Mouse (Mus musculus): ENCODE data around the gene Adprhl2. TPM values are rescaled to one million over a fixed set of nuclear protein-coding genes. Genes with fewer than 3 reads are reported as not detected.
A peak's percentile ranks its signal among the peaks of the same experiment; 100 is the strongest.

The Adprhl2 gene
- total RNA-seq, 2 experiments from 2014 or later: 25.2 to 28.0 TPM

GRCm38 (mm10) chr4:126309922-126310309 is 11.6 kb downstream of the Adprhl2 start:
- peak; percentile 72 to 83 for DNase-seq (ENCODE audit: low spot score in 2 of 2)
- intact Hi-C loops (cut with DNase I): loop anchor here (5.0 kb wide), 2 partner anchors 43 to 83 kb away; no protein-coding TSS in a partner anchor

GRCm38 (mm10) chr4:126309211-126309921 is 12.1 kb downstream of the Adprhl2 start:
- intact Hi-C loops (cut with DNase I): loop anchor here (5.0 kb wide), 1 partner anchor 82 kb away; no protein-coding TSS in a partner anchor
- no peak for DNase-seq (ENCODE audit: low spot score in 2 of 2)

GRCm38 (mm10) chr4:126306827-126307226 is 14.7 kb downstream of the Adprhl2 start:
- DNase-seq (ENCODE audit: low spot score in 2 of 2): no peak
- intact Hi-C loops (cut with DNase I): loop anchor here (5.0 kb wide), 1 partner anchor 80 kb away; no protein-coding TSS in a partner anchor

GRCm38 (mm10) chr4:126306058-126306457 is 15.4 kb downstream of the Adprhl2 start:
- intact Hi-C loops (cut with DNase I): loop anchor here (5.0 kb wide), 1 partner anchor 79 kb away; no protein-coding TSS in a partner anchor

GRCm38 (mm10) chr4:126305428-126305827 is 16.1 kb downstream of the Adprhl2 start:
- DNase-seq (ENCODE audit: low spot score in 2 of 2): no peak
- intact Hi-C loops (cut with DNase I): loop anchor here (5.0 kb wide), 1 partner anchor 78 kb away; no protein-coding TSS in a partner anchor

More at GRCm38 (mm10) chr4:126306058-126306457, 15.4 kb downstream of the Adprhl2 start:
- no peak for DNase-seq (ENCODE audit: low spot score in 2 of 2)

- intact Hi-C loops (cut with DNase I): no loop called here
Measured at GRCm38 (mm10) chr4:126303877-126304276, 17.6 kb downstream of the Adprhl2 start.

GRCm38 (mm10) chr4:126301584-126302309 is 19.8 kb downstream of the Adprhl2 start:
- DNase-seq (ENCODE audit: low spot score in 2 of 2): no peak
- intact Hi-C loops (cut with DNase I): no loop called here

More at GRCm38 (mm10) chr4:126303877-126304276, 17.6 kb downstream of the Adprhl2 start:
- no peak for DNase-seq (ENCODE audit: low spot score in 2 of 2)

GRCm38 (mm10) chr4:126300916-126301583 is 20.5 kb downstream of the Adprhl2 start:
- intact Hi-C loops (cut with DNase I): no loop called here
- no peak for DNase-seq (ENCODE audit: low spot score in 2 of 2)

- intact Hi-C loops (cut with DNase I): no loop called here
Measured at GRCm38 (mm10) chr4:126296617-126297101, 24.8 kb downstream of the Adprhl2 start.

GRCm38 (mm10) chr4:126295937-126296336 is 25.6 kb downstream of the Adprhl2 start:
- DNase-seq (ENCODE audit: low spot score in 2 of 2): no peak
- intact Hi-C loops (cut with DNase I): no loop called here

More at GRCm38 (mm10) chr4:126296617-126297101, 24.8 kb downstream of the Adprhl2 start:
- peak; percentile 38 to 59 for DNase-seq (ENCODE audit: low spot score in 2 of 2)

- no peak for DNase-seq (ENCODE audit: low spot score in 2 of 2)
- intact Hi-C loops (cut with DNase I): no loop called here
Measured at GRCm38 (mm10) chr4:126295152-126295551, 26.4 kb downstream of the Adprhl2 start.

- DNase-seq (ENCODE audit: low spot score in 2 of 2): no peak
- intact Hi-C loops (cut with DNase I): no loop called here
Measured at GRCm38 (mm10) chr4:126291196-126291595, 30.3 kb downstream of the Adprhl2 start.

GRCm38 (mm10) chr4:126290314-126290713 is 31.2 kb downstream of the Adprhl2 start:
- intact Hi-C loops (cut with DNase I): no loop called here
- DNase-seq (ENCODE audit: low spot score in 2 of 2): no peak

- intact Hi-C loops (cut with DNase I): no loop called here
- DNase-seq (ENCODE audit: low spot score in 2 of 2): no peak
Measured at GRCm38 (mm10) chr4:126288085-126288666, 33.3 kb downstream of the Adprhl2 start.

GRCm38 (mm10) chr4:126287302-126287995 is 34.1 kb downstream of the Adprhl2 start:
- intact Hi-C loops (cut with DNase I): no loop called here

GRCm38 (mm10) chr4:126286492-126286891 is 35.0 kb downstream of the Adprhl2 start, which contains the start of gene Col8a2:
TSS of gene Col8a2 (plus strand) at chr4:126286793.
- intact Hi-C loops (cut with DNase I): no loop called here

More at GRCm38 (mm10) chr4:126287302-126287995, 34.1 kb downstream of the Adprhl2 start:
- no peak for DNase-seq (ENCODE audit: low spot score in 2 of 2)

GRCm38 (mm10) chr4:126283582-126283981 is 37.9 kb downstream of the Adprhl2 start:
- intact Hi-C loops (cut with DNase I): no loop called here
- DNase-seq (ENCODE audit: low spot score in 2 of 2): no peak

More at GRCm38 (mm10) chr4:126286492-126286891, 35.0 kb downstream of the Adprhl2 start, which contains the start of gene Col8a2:
- no peak for DNase-seq (ENCODE audit: low spot score in 2 of 2)

GRCm38 (mm10) chr4:126281706-126282105 is 39.8 kb downstream of the Adprhl2 start:
- DNase-seq (ENCODE audit: low spot score in 2 of 2): no peak
- intact Hi-C loops (cut with DNase I): no loop called here

GRCm38 (mm10) chr4:126278961-126279360 is 42.5 kb downstream of the Adprhl2 start:
- no peak for DNase-seq (ENCODE audit: low spot score in 2 of 2)
- intact Hi-C loops (cut with DNase I): no loop called here
